Mouse (Mus musculus): Measurements from ENCODE around the gene Atp23. TPM values are rescaled to one million over a fixed set of nuclear protein-coding genes. Genes with fewer than 3 reads are reported as not detected.

Atp23 gene
- total RNA-seq, 4 experiments from 2014 or later = 3.7 to 5.8 (median 4.7) TPM

- DNase-seq (ENCODE audit: low spot score) = no peak
Measured at GRCm38 (mm10) chr10:126911479-126911878, 10.3 kb upstream of the Atp23 start.

- DNase-seq (ENCODE audit: low spot score) = no peak
Measured at GRCm38 (mm10) chr10:126906811-126907210, 5.7 kb upstream of the Atp23 start.

- DNase-seq (ENCODE audit: low spot score) = peak; percentile 94
Measured at GRCm38 (mm10) chr10:126905650-126906075, 4.5 kb upstream of the Atp23 start.

GRCm38 (mm10) chr10:126905086-126905485, 3.9 kb upstream of the Atp23 start:
- DNase-seq (ENCODE audit: low spot score) = no peak

GRCm38 (mm10) chr10:126904221-126904620, 3.1 kb upstream of the Atp23 start:
- DNase-seq (ENCODE audit: low spot score) = no peak

- no peak for DNase-seq (ENCODE audit: low spot score)
Measured at GRCm38 (mm10) chr10:126901488-126901843, 311 bp upstream of the Atp23 start.

- no peak for DNase-seq (ENCODE audit: low spot score)
Measured at GRCm38 (mm10) chr10:126895891-126896290, 5.3 kb downstream of the Atp23 start.

GRCm38 (mm10) chr10:126894061-126894460, 7.1 kb downstream of the Atp23 start:
- DNase-seq (ENCODE audit: low spot score) = no peak

GRCm38 (mm10) chr10:126893145-126893544, 8.0 kb downstream of the Atp23 start:
- DNase-seq (ENCODE audit: low spot score) = no peak

- no peak for DNase-seq (ENCODE audit: low spot score)
Measured at GRCm38 (mm10) chr10:126873755-126874154, 27.4 kb downstream of the Atp23 start.

GRCm38 (mm10) chr10:126872256-126872655, 28.9 kb downstream of the Atp23 start:
- DNase-seq (ENCODE audit: low spot score) = no peak

- DNase-seq (ENCODE audit: low spot score) = peak; percentile 46
Measured at GRCm38 (mm10) chr10:126869372-126870318, 31.5 kb downstream of the Atp23 start.

- DNase-seq (ENCODE audit: low spot score) = no peak
Measured at GRCm38 (mm10) chr10:126865284-126865683, 35.9 kb downstream of the Atp23 start.

GRCm38 (mm10) chr10:126862193-126862592, 39.0 kb downstream of the Atp23 start:
- no peak for DNase-seq (ENCODE audit: low spot score)

GRCm38 (mm10) chr10:126853286-126853685, 47.9 kb downstream of the Atp23 start:
- DNase-seq (ENCODE audit: low spot score) = no peak

- no peak for DNase-seq (ENCODE audit: low spot score)
Measured at GRCm38 (mm10) chr10:126845309-126845911, 55.7 kb downstream of the Atp23 start.

GRCm38 (mm10) chr10:126844689-126845088, 56.5 kb downstream of the Atp23 start:
- no peak for DNase-seq (ENCODE audit: low spot score)

- DNase-seq (ENCODE audit: low spot score) = no peak
Measured at GRCm38 (mm10) chr10:126840266-126840665, 60.9 kb downstream of the Atp23 start.

GRCm38 (mm10) chr10:126833006-126833405, 68.1 kb downstream of the Atp23 start:
- DNase-seq (ENCODE audit: low spot score) = no peak

- no peak for DNase-seq (ENCODE audit: low spot score)
Measured at GRCm38 (mm10) chr10:126831329-126831728, 69.8 kb downstream of the Atp23 start.

- DNase-seq (ENCODE audit: low spot score) = no peak
Measured at GRCm38 (mm10) chr10:126828618-126829017, 72.5 kb downstream of the Atp23 start.

GRCm38 (mm10) chr10:126827941-126828593, 73.1 kb downstream of the Atp23 start:
- DNase-seq (ENCODE audit: low spot score) = no peak

Data from heart, adult 8-10 months (tissue).